Mouse (Mus musculus): ENCODE results near the gene Zfp651. TPM values are rescaled to one million over a fixed set of nuclear protein-coding genes. Genes with fewer than 3 reads are reported as not detected.
A peak's percentile ranks its signal among the peaks of the same experiment; 100 is the strongest.

Zfp651 gene
- 20.1 and 20.6 TPM in 2 replicates for polyA plus RNA-seq (2014; fragmentation: Nextera tagmentation; extraction: Ambion mirVana)

DNA sequence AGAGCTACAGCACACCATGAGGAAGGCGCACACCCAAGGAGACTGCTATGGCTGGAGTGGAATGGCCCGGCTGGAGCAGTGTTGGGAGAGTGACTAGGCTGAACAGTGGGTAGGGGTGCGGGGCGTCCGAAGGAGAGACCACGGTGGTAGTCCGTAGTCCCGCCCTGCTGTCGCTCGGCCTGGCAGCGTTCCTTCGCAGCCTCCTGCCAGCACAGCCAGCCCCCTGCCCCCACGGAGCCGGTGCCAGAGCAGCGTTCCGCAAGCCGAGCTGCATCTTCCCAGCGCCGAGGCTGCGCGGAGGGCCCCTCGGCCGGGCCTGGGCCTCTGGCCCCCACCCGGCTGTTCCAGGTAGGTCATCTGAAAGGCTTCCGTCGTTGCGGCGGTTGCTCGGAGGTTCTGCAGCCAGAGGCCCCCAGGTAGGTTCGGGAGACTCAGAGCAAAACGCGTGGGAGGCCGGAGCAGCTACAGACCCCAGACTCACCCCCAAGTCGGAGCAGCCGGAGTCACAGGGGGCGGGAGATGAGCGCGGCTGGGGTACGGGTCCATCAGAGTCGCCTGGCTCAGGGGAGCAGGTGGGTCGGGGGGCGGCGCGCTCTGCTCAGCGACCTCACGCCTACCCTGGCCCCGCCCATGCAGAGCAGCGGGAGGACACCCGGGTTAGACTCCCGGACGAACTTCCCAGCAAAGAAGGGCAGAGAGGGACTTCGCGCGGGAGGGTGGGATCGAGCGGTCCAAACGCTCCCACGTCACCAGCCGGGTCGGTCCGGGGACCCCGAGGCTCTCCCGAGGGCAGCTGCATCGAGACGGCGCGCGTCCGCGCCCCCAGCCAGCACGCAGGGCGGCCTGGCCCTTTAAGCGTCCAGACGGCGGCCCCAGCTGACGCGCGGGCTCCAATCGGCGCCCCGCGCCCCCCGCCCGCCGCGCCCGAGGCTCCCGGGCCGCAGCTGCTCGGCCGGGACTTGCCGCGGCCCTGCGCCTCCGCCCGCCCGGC is at the start of gene Zfp651:
Zfp651 (plus strand) TSS at position 240 of the 991 bp plus-strand sequence.
- Histone ChIP-seq H3K4me3 (ENCODE audit: low read depth, low read length) (peak within 1 kb of the TSS; percentile 94), H3K27me3 (replicated peaks; ENCODE audit: control insufficient read depth, insufficient read depth, low read length) (no peaks in the 10 kb centered on the region), H3K27ac (replicated peaks; ENCODE audit: low read depth, low read length) (peak within 1 kb of the TSS; percentile 95), H3K4me2 (ENCODE audit: low read depth, low read length) (peak within 1 kb of the TSS; percentile 86), H3K9ac (ENCODE audit: low read depth, low read length) (peak within 1 kb of the TSS; percentile 95), H3K36me3 (ENCODE audit: control insufficient read depth, insufficient read depth, low read length) (peaks cover 47% of the 10 kb centered on the region), H3K9me3 (ENCODE audit: control insufficient read depth, low read length) (no peaks in the 10 kb centered on the region), H3K4me1 (ENCODE audit: control insufficient read depth, insufficient read depth, low read length) (peaks cover 30% of the 10 kb centered on the region)
- peak; percentile 89 for DNase-seq (ENCODE audit: low spot score)
- 1% methylated on average over 29 of the region's 97 CpGs for WGBS
- peak; percentile 84 for ATAC-seq (ENCODE audit: low read depth)

DNA sequence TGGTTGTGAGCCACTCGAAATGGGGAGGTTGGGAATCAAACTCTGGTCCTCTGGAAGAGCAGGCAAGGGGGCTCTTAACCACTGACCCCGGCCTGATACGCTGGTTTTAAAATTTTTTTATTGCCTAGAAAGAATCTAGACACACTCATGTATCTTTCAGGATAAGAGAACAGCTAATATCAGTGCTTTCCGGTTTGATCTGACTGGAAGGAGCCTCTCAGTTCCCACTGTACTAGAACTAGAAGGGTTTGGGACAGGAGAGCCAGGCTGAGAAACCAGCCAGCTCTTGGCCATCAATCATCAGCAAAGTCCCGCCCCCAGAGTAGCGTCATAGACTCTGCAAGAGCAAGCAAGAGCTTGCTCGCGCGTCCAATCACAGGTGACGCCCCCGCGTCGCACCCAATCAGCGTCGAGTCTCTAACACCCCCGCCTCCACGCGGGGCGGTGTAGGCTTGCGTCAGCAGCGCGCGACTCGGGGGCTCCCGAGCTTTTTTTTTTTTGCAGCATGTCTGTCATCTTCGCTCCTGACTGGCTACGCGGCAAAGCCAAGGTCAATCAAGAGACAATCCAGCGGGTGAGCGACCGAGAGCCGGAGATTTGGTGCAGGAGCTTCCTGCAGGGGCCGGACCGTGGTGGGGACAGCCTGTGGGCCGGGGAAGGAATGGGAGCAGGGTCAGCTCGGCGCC is 49.1 kb upstream of the Zfp651 start, which contains the start of gene Ss18l2:
Ss18l2 (plus strand) TSS at position 432 of the 686 bp plus-strand sequence.
- ATAC-seq (ENCODE audit: low read depth) (peak; percentile 98), DNase-seq (ENCODE audit: low spot score) (peak; percentile 100)
- Histone ChIP-seq H3K4me1 (ENCODE audit: control insufficient read depth, insufficient read depth, low read length) (peaks cover 13% of the 10 kb centered on the region), H3K27ac (replicated peaks; ENCODE audit: low read depth, low read length) (peak within 1 kb of the TSS; percentile 93), H3K4me2 (ENCODE audit: low read depth, low read length) (peak within 1 kb of the TSS; percentile 83), H3K9me3 (ENCODE audit: control insufficient read depth, low read length) (no peaks in the 10 kb centered on the region), H3K4me3 (ENCODE audit: low read depth, low read length) (peak within 1 kb of the TSS; percentile 80), H3K27me3 (replicated peaks; ENCODE audit: control insufficient read depth, insufficient read depth, low read length) (no peaks in the 10 kb centered on the region), H3K36me3 (ENCODE audit: control insufficient read depth, insufficient read depth, low read length) (peaks cover 11% of the 10 kb centered on the region; the same call in 1 of the 2 replicates), H3K9ac (ENCODE audit: low read depth, low read length) (peak within 1 kb of the TSS; percentile 89)
- WGBS = 5% methylated on average over 37 of the region's 37 CpGs

DNA sequence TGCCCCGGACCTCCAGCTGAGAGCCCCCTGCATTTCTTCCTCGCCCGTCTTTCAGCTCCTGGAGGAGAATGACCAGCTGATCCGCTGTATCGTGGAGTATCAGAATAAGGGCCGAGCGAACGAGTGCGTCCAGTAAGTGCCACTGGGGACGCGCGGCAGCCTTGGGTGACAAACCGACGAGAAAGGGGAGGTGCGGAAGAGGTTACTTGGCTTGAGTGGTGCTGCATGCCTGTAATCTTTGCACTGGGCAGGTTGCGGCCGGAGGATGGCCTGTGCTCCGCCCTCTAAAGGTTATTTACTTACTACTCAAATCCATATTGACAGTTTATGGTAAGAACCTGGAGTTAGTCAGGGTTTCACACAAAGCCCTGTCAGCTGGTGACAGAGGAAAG is 48.5 kb upstream of the Zfp651 start:
- H3K9ac ChIP-seq (ENCODE audit: low read depth, low read length) = peak overlapping the region; percentile 89
- H3K4me2 ChIP-seq (ENCODE audit: low read depth, low read length) = peak overlapping the region; percentile 83
- DNase-seq (ENCODE audit: low spot score) (no peak), ATAC-seq (ENCODE audit: low read depth) (peak; percentile 9; the same call in 1 of the 2 replicates)
- H3K27me3 ChIP-seq (replicated peaks; ENCODE audit: control insufficient read depth, insufficient read depth, low read length) = no peaks in the 10 kb centered on the region
- peak overlapping the region; percentile 93 for H3K27ac ChIP-seq (replicated peaks; ENCODE audit: low read depth, low read length)
- 0% methylated on average over 18 of the region's 18 CpGs for WGBS
- H3K36me3 ChIP-seq (ENCODE audit: control insufficient read depth, insufficient read depth, low read length) = peaks cover 11% of the 10 kb centered on the region; the same call in 1 of the 2 replicates
- H3K4me3 ChIP-seq (ENCODE audit: low read depth, low read length) = peak overlapping the region; percentile 80
- H3K4me1 ChIP-seq (ENCODE audit: control insufficient read depth, insufficient read depth, low read length) = peaks cover 9% of the 10 kb centered on the region
- no peaks in the 10 kb centered on the region for H3K9me3 ChIP-seq (ENCODE audit: control insufficient read depth, low read length)

DNA sequence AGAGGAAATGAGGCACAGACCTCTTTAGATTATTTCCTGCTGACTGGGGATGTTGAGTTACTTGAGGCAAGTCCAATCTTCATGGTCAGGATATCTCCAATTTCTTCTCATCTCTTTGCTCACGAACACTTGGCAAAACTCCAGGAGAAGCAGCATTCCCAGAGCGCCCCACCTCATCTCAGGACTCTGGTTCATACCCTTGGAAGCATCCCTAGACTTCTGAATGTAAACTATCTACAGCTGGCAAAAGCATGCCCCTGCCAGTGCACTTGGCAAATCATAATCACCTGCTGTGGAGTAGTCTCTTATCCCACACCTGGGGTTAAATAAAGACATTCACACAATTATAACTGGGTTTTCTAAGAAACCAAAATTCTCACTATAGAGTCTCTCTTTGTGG is 42.1 kb upstream of the Zfp651 start:
- WGBS = 80% methylated on average over 2 of the region's 2 CpGs
- peaks cover 5% of the 10 kb centered on the region; the same call in 1 of the 2 replicates for H3K9me3 ChIP-seq (ENCODE audit: control insufficient read depth, low read length)
- ATAC-seq (ENCODE audit: low read depth) = no peak

DNA sequence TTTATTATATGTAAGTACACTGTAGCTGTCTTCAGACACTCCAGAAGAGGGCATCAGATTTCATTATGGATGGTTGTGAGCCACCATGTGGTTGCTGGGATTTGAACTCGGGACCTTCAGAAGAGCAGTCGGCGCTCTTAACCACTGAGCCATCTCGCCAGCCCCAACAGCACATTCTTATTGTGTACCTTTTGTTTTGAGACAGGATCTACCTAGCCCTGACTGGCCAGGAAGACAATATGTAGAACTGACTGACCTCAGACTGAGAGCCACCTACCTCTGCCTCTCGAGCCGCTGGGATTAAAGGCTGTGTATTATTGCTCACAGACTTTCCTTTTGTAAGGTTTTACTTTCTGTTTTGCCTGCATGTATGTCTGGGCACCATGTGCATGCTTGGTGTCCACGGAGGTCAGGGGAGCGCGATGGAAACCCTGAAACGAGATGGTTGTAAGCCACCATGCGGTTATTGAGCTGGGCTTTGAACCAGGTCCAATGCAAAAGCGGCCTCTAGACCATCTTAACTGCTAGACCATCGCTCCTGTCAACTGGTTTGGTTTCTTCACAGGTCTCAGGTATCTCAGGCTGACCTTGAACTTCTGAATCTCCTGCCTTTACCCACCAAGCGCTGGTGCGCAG is 40.9 kb upstream of the Zfp651 start:
- H3K4me1 ChIP-seq (ENCODE audit: control insufficient read depth, insufficient read depth, low read length) = peaks cover 8% of the 10 kb centered on the region
- H3K4me3 ChIP-seq (ENCODE audit: low read depth, low read length) = peak overlapping the region; percentile 93
- 66% methylated on average over 15 of the region's 15 CpGs for WGBS
- peaks cover 4% of the 10 kb centered on the region; the same call in 1 of the 2 replicates for H3K36me3 ChIP-seq (ENCODE audit: control insufficient read depth, insufficient read depth, low read length)
- H3K9me3 ChIP-seq (ENCODE audit: control insufficient read depth, low read length) = peaks cover 5% of the 10 kb centered on the region; the same call in 1 of the 2 replicates
- ATAC-seq (ENCODE audit: low read depth) (no peak), DNase-seq (ENCODE audit: low spot score) (no peak)
- peak overlapping the region; percentile 93 for H3K27ac ChIP-seq (replicated peaks; ENCODE audit: low read depth, low read length)
- H3K27me3 ChIP-seq (replicated peaks; ENCODE audit: control insufficient read depth, insufficient read depth, low read length) = no peaks in the 10 kb centered on the region
- H3K4me2 ChIP-seq (ENCODE audit: low read depth, low read length) = peak overlapping the region; percentile 74
- peak overlapping the region; percentile 98 for H3K9ac ChIP-seq (ENCODE audit: low read depth, low read length)

More for the DNA sequence above, 42.1 kb upstream of the Zfp651 start:
- H3K4me1 ChIP-seq (ENCODE audit: control insufficient read depth, insufficient read depth, low read length) = peaks cover 8% of the 10 kb centered on the region
- no peaks in the 10 kb centered on the region for H3K27me3 ChIP-seq (replicated peaks; ENCODE audit: control insufficient read depth, insufficient read depth, low read length)
- no peak for DNase-seq (ENCODE audit: low spot score)
- H3K27ac ChIP-seq (replicated peaks; ENCODE audit: low read depth, low read length) = no peak overlapping the region
- H3K4me2 ChIP-seq (ENCODE audit: low read depth, low read length) = no peak overlapping the region
- H3K9ac ChIP-seq (ENCODE audit: low read depth, low read length) = no peak overlapping the region
- peaks cover 11% of the 10 kb centered on the region; the same call in 1 of the 2 replicates for H3K36me3 ChIP-seq (ENCODE audit: control insufficient read depth, insufficient read depth, low read length)
- no peak overlapping the region for H3K4me3 ChIP-seq (ENCODE audit: low read depth, low read length)

DNA sequence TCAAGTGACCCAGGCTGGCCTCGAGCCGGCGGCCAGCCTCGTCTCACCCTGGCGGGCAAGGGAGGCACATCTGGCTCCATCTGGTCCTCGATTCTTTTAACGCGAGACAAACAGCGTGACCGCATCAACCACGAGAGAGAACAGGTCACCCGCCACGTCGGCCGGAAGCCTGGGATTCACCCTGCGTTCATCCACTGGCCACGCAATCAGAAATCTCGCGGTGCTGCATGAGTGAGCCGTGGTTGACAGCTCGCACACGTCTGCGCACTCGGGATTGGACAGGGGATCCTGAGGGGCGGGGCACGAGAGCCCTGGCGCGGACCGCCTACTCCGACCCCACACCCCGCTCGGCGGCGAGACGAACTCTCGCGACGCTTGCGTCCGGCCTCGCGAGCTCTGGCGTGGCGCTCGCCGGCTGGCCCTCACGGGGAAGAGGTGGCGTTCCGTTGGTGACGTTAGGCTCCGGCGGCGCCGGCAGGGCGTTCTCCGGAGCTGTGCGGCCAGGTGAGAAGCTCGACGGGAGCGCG is 40.3 kb upstream of the Zfp651 start, which contains the start of gene Nktr:
Nktr (plus strand) TSS at position 378 of the 527 bp plus-strand sequence.
- no peaks in the 10 kb centered on the region for H3K36me3 ChIP-seq (ENCODE audit: control insufficient read depth, insufficient read depth, low read length)
- WGBS = under 1% methylated on average over 30 of the region's 61 CpGs
- peak within 1 kb of the TSS; percentile 88 for H3K4me2 ChIP-seq (ENCODE audit: low read depth, low read length)
- H3K27me3 ChIP-seq (replicated peaks; ENCODE audit: control insufficient read depth, insufficient read depth, low read length) = no peaks in the 10 kb centered on the region
- ATAC-seq (ENCODE audit: low read depth) = peak; percentile 99
- peaks cover 5% of the 10 kb centered on the region; the same call in 1 of the 2 replicates for H3K9me3 ChIP-seq (ENCODE audit: control insufficient read depth, low read length)
- H3K4me3 ChIP-seq (ENCODE audit: low read depth, low read length) = peak within 1 kb of the TSS; percentile 93
- DNase-seq (ENCODE audit: low spot score) = peak; percentile 99
- peaks cover 8% of the 10 kb centered on the region for H3K4me1 ChIP-seq (ENCODE audit: control insufficient read depth, insufficient read depth, low read length)
- peak within 1 kb of the TSS; percentile 98 for H3K9ac ChIP-seq (ENCODE audit: low read depth, low read length)
- H3K27ac ChIP-seq (replicated peaks; ENCODE audit: low read depth, low read length) = peak within 1 kb of the TSS; percentile 93

DNA sequence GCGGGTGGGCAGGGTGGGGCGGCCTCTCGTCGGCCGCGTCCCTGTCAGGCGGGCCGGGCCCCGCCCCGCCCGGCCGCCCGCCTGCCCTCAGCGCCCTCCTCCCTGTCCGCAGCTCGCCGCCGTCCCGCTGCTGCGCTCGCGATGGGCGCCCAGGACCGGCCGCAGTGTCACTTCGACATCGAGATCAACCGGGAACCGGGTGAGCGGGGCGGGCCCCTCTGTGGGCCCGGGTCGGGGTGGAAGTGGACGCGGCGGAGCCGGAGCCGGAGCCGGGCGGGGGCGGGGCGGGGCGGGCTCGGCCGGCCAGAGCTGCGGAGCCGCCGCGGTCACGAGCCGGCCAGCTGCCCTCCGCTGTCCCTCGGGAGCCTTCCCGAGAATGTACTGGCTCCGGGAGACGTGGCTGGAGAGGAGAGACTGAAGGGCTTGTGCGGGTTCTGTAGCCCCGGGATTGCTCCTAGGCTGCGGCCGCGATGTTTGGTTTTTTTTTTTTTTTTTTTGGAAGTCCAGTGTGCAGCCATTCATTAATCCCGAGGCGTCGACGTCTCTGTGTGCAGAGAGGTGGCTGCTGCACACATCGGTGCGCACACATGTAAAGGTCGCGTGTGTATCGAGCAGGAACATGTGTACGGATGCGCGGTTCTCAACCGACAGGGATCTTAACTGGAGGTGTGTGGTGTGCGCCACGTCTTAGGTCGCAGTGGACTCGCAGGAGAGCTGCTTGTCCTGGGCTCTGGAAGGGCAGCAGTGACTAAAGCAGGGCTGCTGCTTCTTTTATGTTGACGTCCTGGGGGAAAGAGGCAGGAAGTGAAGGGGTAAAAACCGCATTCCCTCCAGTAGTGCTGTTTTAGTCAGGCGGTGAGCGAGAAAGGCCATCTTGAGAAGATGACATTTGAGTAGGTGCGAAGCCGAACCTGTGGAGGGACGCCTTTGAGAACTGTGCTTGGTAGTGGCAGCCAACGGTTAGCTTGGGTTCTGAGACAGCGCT is 39.5 kb upstream of the Zfp651 start:
- DNase-seq (ENCODE audit: low spot score) = peak; percentile 48
- Histone ChIP-seq H3K4me1 (ENCODE audit: control insufficient read depth, insufficient read depth, low read length) (peaks cover 8% of the 10 kb centered on the region), H3K4me3 (ENCODE audit: low read depth, low read length) (peak overlapping the region; percentile 93), H3K27me3 (replicated peaks; ENCODE audit: control insufficient read depth, insufficient read depth, low read length) (no peaks in the 10 kb centered on the region), H3K4me2 (ENCODE audit: low read depth, low read length) (peak overlapping the region; percentile 88), H3K9me3 (ENCODE audit: control insufficient read depth, low read length) (peaks cover 5% of the 10 kb centered on the region; the same call in 1 of the 2 replicates), H3K36me3 (ENCODE audit: control insufficient read depth, insufficient read depth, low read length) (no peaks in the 10 kb centered on the region), H3K27ac (replicated peaks; ENCODE audit: low read depth, low read length) (peak overlapping the region; percentile 93), H3K9ac (ENCODE audit: low read depth, low read length) (peak overlapping the region; percentile 98)
- peak; percentile 64 for ATAC-seq (ENCODE audit: low read depth)
- WGBS = 0% methylated on average over 30 of the region's 87 CpGs

Data from embryonic facial prominence, embryonic 14.5 days (tissue).